Mouse (Mus musculus) erythroblast, embryonic 14.5 days (primary cell): ENCODE data around the gene Spats2l. TPM values are rescaled to one million over a fixed set of nuclear protein-coding genes. Genes with fewer than 3 reads are reported as not detected.

Experiments
- H3K27me3 ChIP-seq: 2 replicates; pipeline ENCODE4 v1.6.1; 2012; ENCODE audit warnings: inconsistent platforms; ENCODE audit not compliant: control insufficient read depth
- H3K36me3 ChIP-seq: 2 replicates; pipeline ENCODE4 v1.6.1; 2012; ENCODE audit warnings: mild to moderate bottlenecking, inconsistent platforms; ENCODE audit not compliant: control insufficient read depth
- H3K4me1 ChIP-seq: 2 replicates; pipeline ENCODE4 v1.6.1; 2012; ENCODE audit warnings: inconsistent platforms; ENCODE audit not compliant: control insufficient read depth
- H3K4me3 ChIP-seq: replicated peaks from 2 replicates; pipeline ENCODE3; 2012; ENCODE audit warnings: moderate library complexity, mild to moderate bottlenecking, inconsistent platforms
- H3K9me3 ChIP-seq: 2 replicates; pipeline ENCODE4 v1.6.1; 2012; ENCODE audit warnings: low read length, inconsistent platforms, mixed read lengths; ENCODE audit not compliant: control insufficient read depth
- GATA1 ChIP-seq: IDR thresholded peaks from 2 replicates; pipeline ENCODE4 v1.6.1; 2012; ENCODE audit warnings: low read length, inconsistent platforms, mixed read lengths
- TAL1 ChIP-seq: IDR thresholded peaks from 3 replicates; pipeline ENCODE4 v1.6.1; 2012; ENCODE audit warnings: low read length, inconsistent platforms, mixed read lengths
- polyA plus RNA-seq: library from polyadenylated mRNA; stranded (reverse); fragments of >175 nt; gene quantifications from 2 replicates; pipeline ENCODE4 v1.2.3, GENCODE M21; 2012

The Spats2l gene
- polyA plus RNA-seq, 1 experiment: not detected

DNA sequence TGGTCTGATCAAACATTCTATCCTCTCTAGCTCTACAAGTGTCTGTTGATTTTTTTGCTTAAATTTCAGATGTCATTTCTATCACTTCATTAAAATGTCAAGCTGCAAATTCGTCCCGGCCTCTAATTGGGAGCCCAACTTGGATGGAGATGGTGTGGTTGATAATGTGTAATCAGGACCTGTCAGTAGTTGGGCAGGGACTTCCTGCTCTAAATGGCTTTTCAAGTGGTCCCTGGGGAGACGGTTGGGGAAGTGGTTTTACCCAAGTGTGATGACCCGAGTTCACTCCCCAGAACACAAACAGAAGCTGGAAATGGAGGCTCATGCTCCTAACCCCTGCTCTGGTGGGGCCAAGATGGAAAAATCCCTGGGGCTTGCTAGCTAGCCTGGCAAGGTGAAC lies 36.3 kb downstream of the Spats2l start:
- Histone ChIP-seq H3K4me1 (no peaks in the 10 kb centered on the region), H3K36me3 (no peaks in the 10 kb centered on the region; the same call in 1 of the 2 replicates), H3K4me3 (no peak overlapping the region), H3K9me3 (no peaks in the 10 kb centered on the region), H3K27me3 (no peaks in the 10 kb centered on the region)
- TF ChIP-seq TAL1 (no peak), GATA1 (no peak)

GRCm38 (mm10) chr1:57817103-57817502 lies 43.1 kb downstream of the Spats2l start:
- Histone ChIP-seq H3K4me1 (no peaks in the 10 kb centered on the region), H3K9me3 (no peaks in the 10 kb centered on the region; the same call in 1 of the 2 replicates), H3K36me3 (no peaks in the 10 kb centered on the region), H3K27me3 (no peaks in the 10 kb centered on the region), H3K4me3 (no peak overlapping the region)
- TF ChIP-seq TAL1 (no peak), GATA1 (no peak)

- H3K27me3 ChIP-seq: no peaks in the 10 kb centered on the region
- no peak for TF ChIP-seq GATA1
- no peak for TF ChIP-seq TAL1
- H3K9me3 ChIP-seq: no peaks in the 10 kb centered on the region; the same call in 1 of the 2 replicates
- H3K4me1 ChIP-seq: no peaks in the 10 kb centered on the region
- no peak overlapping the region for H3K4me3 ChIP-seq
- no peaks in the 10 kb centered on the region for H3K36me3 ChIP-seq
Observed at GRCm38 (mm10) chr1:57820428-57820997, 46.6 kb downstream of the Spats2l start.

DNA sequence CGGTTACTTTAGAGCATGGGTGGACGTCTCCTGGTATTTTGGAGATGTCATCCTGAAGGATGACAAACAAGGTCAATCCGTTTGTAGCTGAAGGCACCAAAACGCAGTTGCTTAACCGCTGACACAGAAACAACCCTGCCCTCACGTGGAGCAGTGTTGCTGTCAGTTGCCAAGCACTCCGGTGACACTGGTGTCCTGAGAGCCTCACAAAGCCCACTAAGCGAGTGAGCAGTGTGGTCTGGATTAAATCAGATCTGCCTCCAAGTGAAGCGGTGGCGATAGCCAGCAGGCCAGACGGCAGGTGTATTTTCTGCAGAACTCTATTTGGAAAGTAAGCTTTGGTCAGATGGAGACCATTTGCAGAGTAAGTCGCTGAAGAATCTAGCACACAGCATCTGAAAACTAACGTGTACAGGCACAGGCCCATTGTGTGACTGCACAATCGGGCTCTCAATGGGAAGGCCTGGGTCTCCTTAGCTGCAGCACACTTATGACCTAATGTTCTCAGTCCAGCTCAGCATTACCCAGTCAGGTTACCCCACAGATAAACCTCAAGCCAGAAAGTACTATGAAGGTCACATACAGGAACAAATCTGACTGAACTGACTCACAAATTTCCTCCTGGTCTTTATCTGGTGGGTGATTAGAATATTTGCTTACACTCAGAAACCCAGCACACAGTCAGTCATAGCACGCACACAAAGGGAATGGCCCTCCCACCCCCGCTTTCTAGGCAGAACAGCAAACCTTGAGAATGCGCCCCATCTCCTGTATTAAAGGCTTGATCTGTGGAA lies 51.2 kb downstream of the Spats2l start:
- H3K4me3 ChIP-seq: no peak overlapping the region
- no peak for TF ChIP-seq GATA1
- TF ChIP-seq TAL1: no peak
- no peaks in the 10 kb centered on the region for H3K36me3 ChIP-seq
- H3K9me3 ChIP-seq: no peaks in the 10 kb centered on the region
- H3K27me3 ChIP-seq: no peaks in the 10 kb centered on the region
- H3K4me1 ChIP-seq: no peaks in the 10 kb centered on the region

DNA sequence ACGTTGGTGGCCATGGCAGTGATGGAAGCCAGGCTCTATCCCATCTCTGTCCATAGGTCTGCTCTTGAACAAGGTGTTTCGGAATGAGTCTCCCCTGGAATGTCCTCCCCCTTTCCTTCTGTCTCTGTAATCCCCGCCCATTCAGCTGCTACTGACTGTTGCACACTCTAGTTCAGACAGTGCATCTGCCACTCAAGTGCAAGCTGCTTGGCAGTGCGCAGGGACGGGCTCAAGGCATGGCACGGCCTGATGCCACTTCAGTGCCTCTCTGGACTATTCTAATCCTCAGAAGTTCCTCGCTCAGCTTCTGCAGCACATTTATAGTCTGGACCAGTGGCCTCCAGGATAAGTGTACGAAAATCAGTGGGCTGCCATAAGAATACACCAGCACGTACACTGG lies 52.3 kb downstream of the Spats2l start:
- TF ChIP-seq GATA1 (no peak), TAL1 (no peak)
- no peaks in the 10 kb centered on the region for H3K27me3 ChIP-seq
- no peaks in the 10 kb centered on the region for H3K36me3 ChIP-seq
- H3K4me1 ChIP-seq: no peaks in the 10 kb centered on the region
- H3K9me3 ChIP-seq: no peaks in the 10 kb centered on the region
- no peak overlapping the region for H3K4me3 ChIP-seq

- H3K9me3 ChIP-seq: no peaks in the 10 kb centered on the region
- no peaks in the 10 kb centered on the region for H3K36me3 ChIP-seq
- H3K4me3 ChIP-seq: no peak overlapping the region
- H3K4me1 ChIP-seq: no peaks in the 10 kb centered on the region
- TF ChIP-seq TAL1: no peak
- no peak for TF ChIP-seq GATA1
- no peaks in the 10 kb centered on the region for H3K27me3 ChIP-seq
Observed at GRCm38 (mm10) chr1:57833145-57833544, 59.2 kb downstream of the Spats2l start.

- H3K9me3 ChIP-seq: no peaks in the 10 kb centered on the region
- no peaks in the 10 kb centered on the region for H3K27me3 ChIP-seq
- H3K4me1 ChIP-seq: no peaks in the 10 kb centered on the region
- H3K4me3 ChIP-seq: no peak overlapping the region
- TF ChIP-seq TAL1: no peak
- TF ChIP-seq GATA1: no peak
- H3K36me3 ChIP-seq: no peaks in the 10 kb centered on the region
Observed at GRCm38 (mm10) chr1:57835128-57835527, 61.2 kb downstream of the Spats2l start.

DNA sequence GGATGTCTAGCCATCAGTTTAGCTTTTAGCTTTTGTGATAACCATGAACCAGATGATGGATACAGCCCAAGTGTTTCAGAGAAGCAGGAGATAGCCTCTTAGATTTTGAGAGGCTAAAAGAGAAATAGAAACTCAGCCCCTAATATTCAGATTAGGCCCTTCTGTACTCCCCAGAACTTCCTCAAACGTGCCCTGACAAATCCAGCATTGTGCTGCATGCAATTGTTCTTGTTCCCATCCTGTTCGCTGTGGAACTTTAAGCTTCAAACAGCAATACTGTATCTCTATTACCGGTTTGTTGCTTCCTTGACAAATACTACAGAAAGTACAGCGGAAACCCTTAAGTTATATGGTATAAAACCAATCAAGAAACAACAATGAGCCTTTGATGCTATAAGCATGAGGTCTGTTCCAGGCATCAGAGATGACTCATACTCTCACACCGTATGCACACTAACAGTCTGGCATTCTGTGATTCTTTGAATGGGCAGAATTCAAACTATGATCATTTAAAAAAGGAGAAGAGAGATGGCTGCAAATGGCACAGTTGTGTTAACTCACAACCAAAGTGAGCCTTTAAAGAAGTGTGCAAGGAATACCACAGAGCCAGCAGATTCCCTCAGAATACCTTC lies 62.8 kb downstream of the Spats2l start:
- Histone ChIP-seq H3K27me3 (no peaks in the 10 kb centered on the region), H3K9me3 (no peaks in the 10 kb centered on the region), H3K4me1 (no peaks in the 10 kb centered on the region), H3K36me3 (no peaks in the 10 kb centered on the region), H3K4me3 (no peak overlapping the region)
- no peak for TF ChIP-seq TAL1
- TF ChIP-seq GATA1: no peak

DNA sequence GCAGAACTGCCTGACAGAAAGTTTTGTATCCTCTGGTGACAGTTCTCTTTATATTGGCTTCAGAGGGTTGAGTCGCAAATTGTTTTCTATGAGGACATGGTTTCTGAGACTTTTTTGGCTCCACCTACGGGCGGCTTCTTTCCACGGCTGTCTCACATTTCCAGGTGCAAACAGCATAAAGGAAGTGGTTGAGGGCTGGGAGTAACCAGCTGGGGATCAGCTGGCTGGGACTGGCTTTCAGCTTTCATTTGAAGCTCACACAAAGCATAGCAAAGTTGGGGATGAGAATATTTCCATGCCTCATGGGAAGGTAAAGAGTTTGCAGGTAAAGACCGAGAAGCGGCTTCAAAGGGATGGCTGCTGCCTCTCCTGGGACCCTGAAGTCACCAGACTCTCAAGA lies 65.9 kb downstream of the Spats2l start:
- TF ChIP-seq TAL1 (no peak), GATA1 (no peak)
- Histone ChIP-seq H3K27me3 (no peaks in the 10 kb centered on the region), H3K4me1 (no peaks in the 10 kb centered on the region), H3K9me3 (no peaks in the 10 kb centered on the region), H3K36me3 (no peaks in the 10 kb centered on the region), H3K4me3 (no peak overlapping the region)
